Comparison of ENCODE assay signal across 11 mouse cellular contexts in genomic region chr1:135644110-135644509, GRCm38 (mm10). TPM values are rescaled to one million over a fixed set of nuclear protein-coding genes. Genes with fewer than 3 reads are reported as not detected.
DNase-seq lines count a peak whose midpoint lies in the region; ATAC-seq and TF ChIP-seq lines count a peak whose summit lies in the region.
"Had no signal": no experiment of that assay in that cellular context is flagged by ENCODE, and none has a peak within 500 bp of the region (broad histone marks: within the 10 kb centered on the region; RNA-seq: fewer than 3 reads in every experiment).

No protein-coding gene starts in this region.

- no peak overlapping the region for H3K27ac ChIP-seq in hindbrain, postnatal 0 days
- H3K27ac ChIP-seq in hindbrain, embryonic 11.5 days (ENCODE audit: low read depth, low read length): no peak overlapping the region
- H3K27ac ChIP-seq in neural tube, embryonic 13.5 days (replicated peaks): 0 out of 2 replicates have a peak overlapping the region, but pooled peaks have one; percentile 11
- H3K27ac ChIP-seq: limb, embryonic 13.5 days; midbrain, embryonic 12.5 days had no signal

- H3K4me2 ChIP-seq in hindbrain, postnatal 0 days (ENCODE audit: low read depth, low read length): no peak overlapping the region
- H3K4me2 ChIP-seq in hindbrain, embryonic 11.5 days (replicated peaks; ENCODE audit: low read depth, low read length): no peak overlapping the region
- H3K4me2 ChIP-seq in neural tube, embryonic 13.5 days: no peak overlapping the region
- H3K4me2 ChIP-seq: limb, embryonic 13.5 days; midbrain, embryonic 12.5 days had no signal

- no peak overlapping the region for H3K9ac ChIP-seq in hindbrain, postnatal 0 days (replicated peaks; ENCODE audit: low read length)
- no peak overlapping the region for H3K9ac ChIP-seq in hindbrain, embryonic 11.5 days (ENCODE audit: low read depth, low read length)
- no peak overlapping the region for H3K9ac ChIP-seq in neural tube, embryonic 13.5 days
- H3K9ac ChIP-seq: forebrain, postnatal 0 days; limb, embryonic 13.5 days; midbrain, embryonic 12.5 days had no signal

- 29% methylated on average over 5 of the region's 5 CpGs for WGBS in hindbrain, postnatal 0 days
- WGBS in hindbrain, embryonic 11.5 days: 84% methylated on average over 5 of the region's 5 CpGs
- 69% methylated on average over 5 of the region's 5 CpGs for WGBS in neural tube, embryonic 13.5 days

- H3K4me3 ChIP-seq in hindbrain, postnatal 0 days (ENCODE audit: low read length): no peak overlapping the region
- no peak overlapping the region for H3K4me3 ChIP-seq in hindbrain, embryonic 11.5 days (ENCODE audit: low read depth, low read length)
- no peak overlapping the region for H3K4me3 ChIP-seq in neural tube, embryonic 13.5 days
- H3K4me3 ChIP-seq: limb, embryonic 13.5 days; midbrain, embryonic 12.5 days had no signal

- intact Hi-C loops in left cerebral cortex, postnatal 10 days (cut with DNase I): no loop called here

- no peaks in the 10 kb centered on the region for H3K36me3 ChIP-seq in hindbrain, postnatal 0 days (ENCODE audit: insufficient read depth, low read length)
- no peaks in the 10 kb centered on the region for H3K36me3 ChIP-seq in hindbrain, embryonic 11.5 days (ENCODE audit: control insufficient read depth, insufficient read depth, low read length)
- H3K36me3 ChIP-seq in neural tube, embryonic 13.5 days: no peaks in the 10 kb centered on the region
- H3K36me3 ChIP-seq: limb, embryonic 13.5 days; midbrain, embryonic 12.5 days had no signal

- ATAC-seq in cerebellum, adult (ENCODE audit: insufficient number of reproducible peaks, low FRiP score, low TSS enrichment): 0 out of 2 replicates have a peak, but pooled peaks have one; percentile 6
- ATAC-seq in hindbrain, postnatal 0 days: peak; percentile 46
- ATAC-seq in hindbrain, embryonic 11.5 days (ENCODE audit: low FRiP score): no peak
- ATAC-seq in neural tube, embryonic 13.5 days (ENCODE audit: low read depth): no peak

- no peak for TF ChIP-seq CTCF in hindbrain, postnatal 0 days (IDR thresholded peaks at IDR 0.05; ENCODE audit: low read depth)

- H3K4me1 ChIP-seq in hindbrain, postnatal 0 days (ENCODE audit: insufficient read depth, low read length): peaks cover 8% of the 10 kb centered on the region
- H3K4me1 ChIP-seq in hindbrain, embryonic 11.5 days (replicated peaks; ENCODE audit: control insufficient read depth, insufficient read depth, low read length): no peaks in the 10 kb centered on the region
- H3K4me1 ChIP-seq in neural tube, embryonic 13.5 days (replicated peaks): peaks cover 38% of the 10 kb centered on the region

- H3K27me3 ChIP-seq in hindbrain, postnatal 0 days (ENCODE audit: insufficient read depth, low read length): no peaks in the 10 kb centered on the region
- H3K27me3 ChIP-seq in hindbrain, embryonic 11.5 days (ENCODE audit: control insufficient read depth, insufficient read depth, low read length): no peaks in the 10 kb centered on the region
- H3K27me3 ChIP-seq in neural tube, embryonic 13.5 days: no peaks in the 10 kb centered on the region
- H3K27me3 ChIP-seq: limb, embryonic 13.5 days; midbrain, embryonic 12.5 days had no signal

- H3K9me3 ChIP-seq in hindbrain, postnatal 0 days (ENCODE audit: low read length): no peaks in the 10 kb centered on the region
- no peaks in the 10 kb centered on the region for H3K9me3 ChIP-seq in hindbrain, embryonic 11.5 days (ENCODE audit: control insufficient read depth, low read length)
- no peaks in the 10 kb centered on the region for H3K9me3 ChIP-seq in neural tube, embryonic 13.5 days
- H3K9me3 ChIP-seq: limb, embryonic 13.5 days; midbrain, embryonic 12.5 days had no signal

- no peak for DNase-seq in cerebellum, adult 18-20 months
- DNase-seq in hindbrain, postnatal 0 days (ENCODE audit: low spot score): peak; percentile 38
- no peak for DNase-seq in hindbrain, embryonic 11.5 days (ENCODE audit: low spot score)
- no peak for DNase-seq in neural tube, embryonic 10.5 days (ENCODE audit: extremely low spot score, low spot score)
- peak; percentile 72 for DNase-seq in heart, postnatal 4 days
- DNase-seq in left cerebral cortex, postnatal 10 days (ENCODE audit: extremely low spot score in 1 of 2, low spot score in 2 of 2): no peak
- DNase-seq: forebrain, postnatal 0 days had no signal

RNA-seq across cellular contexts. Expression of gene Nav1, which starts 37.0 kb away (rescaled TPM):
- total RNA-seq in hindbrain, postnatal 0 days (2014; rRNA removed): 90.0 and 106 TPM in 2 replicates
- 38.6 and 39.9 TPM in 2 replicates for polyA plus RNA-seq in hindbrain, postnatal 0 days (2015; fragmentation: Nextera tagmentation; extraction: Ambion mirVana)
- polyA plus RNA-seq in hindbrain, embryonic 11.5 days (2014; fragmentation: Nextera tagmentation; extraction: Ambion mirVana): 16.9 and 21.0 TPM in 2 replicates
- 34.9 and 38.6 TPM in 2 replicates for polyA plus RNA-seq in neural tube, embryonic 13.5 days (2015; fragmentation: Nextera tagmentation; extraction: Ambion mirVana)
- 10 to 100 TPM; 53.9 to 54.8 TPM for total RNA-seq in heart, postnatal 4 days (2021)
- 100 to 1,000 TPM; 227 to 238 TPM for total RNA-seq in left cerebral cortex, postnatal 10 days (2021)

Comparison
In these comparisons a context has a peak if more than half of its experiments do, and no peak if none do; other contexts are left out.
1. ATAC-seq: peak in cerebellum, adult (single experiment) and hindbrain, postnatal 0 days (single experiment); none in hindbrain, embryonic 11.5 days (single experiment) and neural tube, embryonic 13.5 days (single experiment).
2. DNase-seq: peak in hindbrain, postnatal 0 days (single experiment) and heart, postnatal 4 days (single experiment); none in cerebellum, adult 18-20 months (0 of 2), hindbrain, embryonic 11.5 days (single experiment), neural tube, embryonic 10.5 days (single experiment) and left cerebral cortex, postnatal 10 days (0 of 2).